Mouse (Mus musculus) urinary bladder, postnatal 4 days (tissue): ENCODE data around the gene C730034F03Rik.

ENCODE experiments used
- DNase-seq, 2 experiments: peaks; one replicate each; pipeline ENCODE4 v3.0.0; 2021 to 2022; ENCODE audit warnings: low spot score in 2 of 2

The C730034F03Rik gene

GRCm38 (mm10) chr15:89432946-89433345 is 3.6 kb downstream of the C730034F03Rik start:
- DNase-seq = no peak

- no peak for DNase-seq
Measured at GRCm38 (mm10) chr15:89434136-89434535, 4.7 kb downstream of the C730034F03Rik start.

- DNase-seq = no peak
Measured at GRCm38 (mm10) chr15:89435878-89436277, 6.5 kb downstream of the C730034F03Rik start.

DNA sequence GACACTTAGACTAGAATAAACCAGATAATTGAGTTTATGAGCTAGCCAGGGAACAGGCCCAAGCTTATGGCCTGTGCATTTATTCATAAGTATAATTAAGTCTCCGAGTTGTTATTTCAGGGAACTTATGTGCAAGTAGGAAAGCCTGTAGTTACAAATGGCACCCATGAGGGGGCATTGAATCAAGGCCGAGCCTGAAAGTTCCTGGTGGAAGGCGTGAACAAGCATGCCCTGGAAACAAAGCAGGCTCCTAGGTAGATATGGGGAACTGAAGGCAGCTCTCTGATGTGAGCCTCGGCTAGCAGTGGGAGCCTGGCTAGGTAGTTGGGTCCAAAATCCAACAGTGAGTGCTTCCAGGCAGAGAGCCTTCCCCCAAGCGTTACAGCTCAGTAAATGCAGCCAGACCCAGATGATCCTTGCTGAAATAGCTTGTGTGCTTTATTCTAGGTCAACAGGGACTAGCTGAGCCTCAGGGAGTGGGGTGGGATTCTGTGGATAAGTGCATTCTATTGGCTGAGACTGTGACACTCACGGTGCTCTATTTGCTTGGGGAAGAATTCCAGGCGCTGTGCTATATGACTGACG is 13.2 kb downstream of the C730034F03Rik start:
- DNase-seq = no peak

- DNase-seq = peak in 1 of 2 experiments; percentile 52
Measured at GRCm38 (mm10) chr15:89452906-89453864, 23.8 kb downstream of the C730034F03Rik start.

GRCm38 (mm10) chr15:89453865-89454478 is 24.6 kb downstream of the C730034F03Rik start, which contains the start of gene Mapk8ip2:
Gene Mapk8ip2 (plus strand): TSS chr15:89453913.
- no peak for DNase-seq

DNA sequence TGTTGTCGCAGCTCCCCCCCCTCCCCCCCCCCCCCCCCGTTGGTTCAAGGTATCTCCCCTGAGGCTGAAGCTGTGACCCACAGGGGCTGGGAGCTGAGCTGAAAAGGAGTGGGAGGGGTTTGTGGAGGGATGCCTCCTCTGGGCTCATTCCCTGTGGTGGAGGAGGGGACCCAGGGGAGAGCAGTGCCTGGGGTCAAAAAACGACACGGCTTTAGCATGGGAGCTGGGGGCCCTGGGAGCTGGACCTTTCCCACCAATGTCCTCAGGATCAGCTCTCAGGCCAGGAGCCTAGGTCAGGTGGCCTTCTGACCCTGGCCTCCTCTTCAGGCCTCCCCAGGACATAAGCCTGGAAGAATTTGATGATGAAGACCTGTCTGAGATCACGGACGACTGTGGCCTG is 25.5 kb downstream of the C730034F03Rik start:
- no peak for DNase-seq

- DNase-seq = no peak
Measured at GRCm38 (mm10) chr15:89455642-89456041, 26.3 kb downstream of the C730034F03Rik start.

DNA sequence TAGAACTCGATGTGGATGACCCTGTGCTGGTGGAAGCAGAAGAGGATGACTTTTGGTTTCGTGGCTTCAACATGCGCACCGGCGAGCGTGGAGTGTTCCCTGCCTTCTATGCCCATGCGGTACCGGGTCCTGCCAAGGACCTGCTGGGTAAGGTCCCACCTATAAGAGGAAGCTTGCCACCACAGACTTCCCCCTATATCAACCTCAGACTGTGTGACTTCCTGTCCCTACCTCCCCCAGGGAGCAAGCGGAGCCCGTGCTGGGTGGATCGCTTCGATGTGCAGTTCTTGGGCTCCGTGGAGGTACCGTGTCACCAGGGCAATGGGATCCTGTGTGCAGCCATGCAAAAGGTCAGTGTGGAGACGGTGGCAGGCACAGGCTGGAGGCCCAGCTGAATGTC is 29.6 kb downstream of the C730034F03Rik start:
- no peak for DNase-seq

DNA sequence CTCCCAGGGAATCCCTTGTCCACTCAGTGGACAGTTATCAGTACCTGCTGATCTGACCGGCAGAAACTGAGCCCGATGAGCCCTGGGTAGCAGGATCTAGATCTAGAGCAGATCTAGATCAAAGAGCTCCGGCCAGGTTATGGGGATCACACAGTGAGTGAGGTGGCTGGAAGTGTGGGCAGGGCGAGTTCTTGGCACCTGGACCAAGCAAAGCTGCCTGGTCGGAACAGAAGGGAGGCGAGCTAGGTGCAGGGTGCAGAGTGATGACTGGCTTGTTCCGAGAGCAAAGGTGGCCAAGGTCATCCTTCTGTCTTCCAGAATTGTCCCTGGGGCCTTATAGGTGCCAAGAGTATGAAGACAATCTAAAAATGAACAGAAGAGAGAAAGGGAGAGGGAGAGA is 30.4 kb downstream of the C730034F03Rik start:
- no peak for DNase-seq

DNA sequence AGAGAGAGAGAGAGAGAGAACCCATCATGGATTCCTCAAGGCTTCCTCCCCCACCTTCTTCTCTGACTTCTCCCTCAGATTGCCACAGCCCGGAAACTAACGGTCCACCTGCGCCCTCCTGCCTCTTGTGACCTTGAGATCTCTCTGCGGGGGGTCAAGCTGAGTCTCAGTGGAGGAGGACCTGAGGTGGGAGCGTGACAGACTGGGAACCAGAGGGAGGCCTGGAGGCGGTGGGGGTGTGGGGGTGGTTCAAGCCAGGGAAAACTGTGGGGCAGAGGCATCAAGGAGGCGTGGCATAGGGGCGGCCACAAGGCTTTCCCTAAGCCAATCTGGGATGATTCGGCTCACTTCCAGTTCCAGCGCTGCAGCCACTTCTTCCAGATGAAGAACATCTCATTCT is 30.9 kb downstream of the C730034F03Rik start:
- no peak for DNase-seq

GRCm38 (mm10) chr15:89461321-89461720 is 31.9 kb downstream of the C730034F03Rik start:
- DNase-seq = no peak

DNA sequence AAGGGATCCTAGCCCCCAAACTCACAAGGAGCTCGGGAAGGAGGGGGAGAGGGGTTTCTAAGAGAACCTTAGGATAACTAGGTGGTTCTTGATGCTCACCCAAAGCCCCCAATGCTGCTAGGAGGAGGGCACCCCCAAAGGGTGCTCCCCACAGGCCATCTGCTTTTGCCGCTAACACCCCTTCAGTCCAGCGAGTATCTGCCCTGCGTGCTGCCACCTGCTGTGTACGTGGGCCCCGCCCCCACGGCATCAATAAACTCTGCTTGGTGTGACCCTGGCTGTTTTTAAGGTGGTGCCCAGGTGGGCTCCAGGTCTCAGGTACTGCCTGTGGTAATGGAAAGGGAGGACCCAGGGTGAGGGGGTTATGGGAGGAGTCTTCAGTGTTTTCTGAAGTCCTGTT is 32.8 kb downstream of the C730034F03Rik start:
- DNase-seq = no peak

- no peak for DNase-seq
Measured at GRCm38 (mm10) chr15:89463334-89464235, 34.2 kb downstream of the C730034F03Rik start.

DNA sequence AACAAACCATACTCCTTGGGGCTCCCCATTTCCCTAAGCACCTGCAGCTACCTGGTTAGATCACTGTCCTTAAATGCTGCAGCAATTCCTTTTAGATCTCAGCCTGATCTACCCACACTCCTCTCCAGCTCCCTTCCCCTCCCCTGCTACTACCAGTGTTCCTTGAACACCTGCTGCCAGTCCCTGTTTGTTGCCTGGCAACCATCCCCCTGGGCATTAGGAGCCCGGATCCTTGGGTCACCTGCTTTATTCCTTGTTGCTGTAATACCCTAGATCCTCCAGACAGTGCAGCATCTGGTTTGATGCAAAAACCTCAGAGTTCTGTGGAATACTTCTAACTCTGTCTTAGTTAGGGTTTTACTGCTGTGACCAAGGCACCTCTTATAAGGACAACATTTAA is 35.7 kb downstream of the C730034F03Rik start:
- DNase-seq = no peak

DNA sequence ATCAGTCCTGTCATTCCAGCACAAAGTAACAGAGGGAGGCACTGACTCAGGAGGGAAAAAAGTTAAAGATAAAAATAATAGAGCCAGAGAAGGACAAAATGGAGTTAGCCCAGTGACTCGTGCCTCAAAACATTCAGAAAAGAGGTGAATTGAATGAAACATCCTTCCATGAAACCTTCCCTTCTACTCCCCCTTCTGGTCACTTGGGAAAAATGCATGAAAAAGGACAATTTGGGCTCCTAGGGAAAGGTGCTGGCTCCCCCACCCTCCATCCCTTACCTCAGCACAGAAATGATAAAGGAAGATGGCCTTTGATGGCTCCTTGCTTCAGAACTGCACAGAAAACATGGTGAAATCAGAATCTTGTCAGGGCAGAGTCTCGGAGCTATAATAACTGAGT is 39.2 kb downstream of the C730034F03Rik start:
- DNase-seq = no peak

DNA sequence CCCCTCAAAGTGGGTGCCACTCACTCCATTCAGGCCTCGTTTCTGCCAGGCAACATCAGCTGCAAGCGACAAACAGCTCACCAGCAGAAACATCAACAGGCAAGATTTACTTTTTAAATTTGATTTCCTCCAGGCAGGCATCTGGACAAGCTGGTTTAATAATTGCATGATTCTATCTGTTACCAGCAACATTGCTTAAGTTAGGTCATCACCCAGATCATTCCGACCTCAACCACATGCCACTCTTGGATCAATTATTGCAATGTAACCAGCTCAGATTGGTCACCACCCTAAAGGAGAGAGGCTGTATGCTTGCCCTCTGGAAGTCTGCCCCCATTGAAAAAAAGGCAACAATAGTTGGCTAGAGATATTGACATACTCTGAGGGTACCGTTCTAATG is 42.1 kb downstream of the C730034F03Rik start:
- no peak for DNase-seq

GRCm38 (mm10) chr15:89473370-89473769 is 44.0 kb downstream of the C730034F03Rik start:
- DNase-seq = no peak

- DNase-seq = no peak
Measured at GRCm38 (mm10) chr15:89473921-89474320, 44.5 kb downstream of the C730034F03Rik start.

DNA sequence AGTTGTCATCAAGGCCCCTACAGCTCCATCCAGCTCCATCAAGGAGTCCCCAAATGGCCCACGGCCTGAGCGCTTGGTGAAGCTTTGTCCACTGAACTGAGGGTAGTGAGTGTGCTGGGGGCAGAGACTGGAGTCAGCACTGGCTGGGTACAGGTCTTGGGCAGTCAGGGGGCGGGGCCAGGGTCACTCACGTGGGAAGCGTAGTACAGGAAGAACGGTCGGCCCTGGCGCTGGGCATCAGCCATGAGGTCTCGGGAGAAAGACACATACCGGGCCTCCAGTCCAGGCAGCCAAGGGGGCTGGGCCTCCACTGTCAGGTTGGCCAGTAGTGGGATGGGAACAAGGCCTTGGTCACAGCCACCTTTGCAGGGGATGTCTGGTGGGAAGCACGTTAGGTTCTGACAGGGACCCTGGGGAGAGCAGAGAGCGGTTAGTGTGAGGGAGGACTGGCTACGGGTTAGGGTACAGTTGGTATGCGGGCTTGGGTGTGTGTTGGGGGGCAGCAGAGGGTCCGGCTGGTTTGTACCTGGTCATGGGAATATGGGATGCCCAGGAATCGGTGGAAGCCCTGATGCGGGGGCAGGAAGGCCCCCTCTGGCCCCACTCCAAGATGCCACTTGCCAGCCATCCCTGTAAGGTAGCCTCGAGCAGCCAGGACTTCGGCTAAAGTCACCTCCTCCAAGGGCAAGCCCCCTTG is 45.4 kb downstream of the C730034F03Rik start:
- DNase-seq = no peak

DNA sequence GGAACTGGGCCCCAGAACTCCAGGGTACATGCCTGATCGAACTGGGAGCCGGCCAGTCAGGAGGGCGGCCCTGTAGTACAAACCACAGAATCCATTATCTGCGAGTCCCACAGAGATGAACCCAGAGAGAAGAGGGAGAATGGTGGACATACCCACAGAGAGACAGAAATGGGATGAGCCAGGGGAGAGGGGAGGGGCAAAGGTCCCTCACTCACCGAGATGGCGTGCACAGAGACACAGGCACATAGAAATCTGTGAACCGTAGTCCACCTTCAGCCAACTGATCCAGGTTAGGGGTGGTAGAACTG is 45.9 kb downstream of the C730034F03Rik start:
- no peak for DNase-seq
